Mouse (Mus musculus) ES-Bruce4 (cell line): Measurements from ENCODE around the gene Gm10837.

Experiments
- CTCF ChIP-seq: IDR thresholded peaks from one replicate; pipeline ENCODE4 v1.8.1; 2011; ENCODE audit warnings: low read depth, low read length
- POLR2A ChIP-seq: IDR thresholded peaks from one replicate; pipeline ENCODE4 v1.8.1; 2011; ENCODE audit warnings: low read length; ENCODE audit not compliant: insufficient read depth

DNA sequence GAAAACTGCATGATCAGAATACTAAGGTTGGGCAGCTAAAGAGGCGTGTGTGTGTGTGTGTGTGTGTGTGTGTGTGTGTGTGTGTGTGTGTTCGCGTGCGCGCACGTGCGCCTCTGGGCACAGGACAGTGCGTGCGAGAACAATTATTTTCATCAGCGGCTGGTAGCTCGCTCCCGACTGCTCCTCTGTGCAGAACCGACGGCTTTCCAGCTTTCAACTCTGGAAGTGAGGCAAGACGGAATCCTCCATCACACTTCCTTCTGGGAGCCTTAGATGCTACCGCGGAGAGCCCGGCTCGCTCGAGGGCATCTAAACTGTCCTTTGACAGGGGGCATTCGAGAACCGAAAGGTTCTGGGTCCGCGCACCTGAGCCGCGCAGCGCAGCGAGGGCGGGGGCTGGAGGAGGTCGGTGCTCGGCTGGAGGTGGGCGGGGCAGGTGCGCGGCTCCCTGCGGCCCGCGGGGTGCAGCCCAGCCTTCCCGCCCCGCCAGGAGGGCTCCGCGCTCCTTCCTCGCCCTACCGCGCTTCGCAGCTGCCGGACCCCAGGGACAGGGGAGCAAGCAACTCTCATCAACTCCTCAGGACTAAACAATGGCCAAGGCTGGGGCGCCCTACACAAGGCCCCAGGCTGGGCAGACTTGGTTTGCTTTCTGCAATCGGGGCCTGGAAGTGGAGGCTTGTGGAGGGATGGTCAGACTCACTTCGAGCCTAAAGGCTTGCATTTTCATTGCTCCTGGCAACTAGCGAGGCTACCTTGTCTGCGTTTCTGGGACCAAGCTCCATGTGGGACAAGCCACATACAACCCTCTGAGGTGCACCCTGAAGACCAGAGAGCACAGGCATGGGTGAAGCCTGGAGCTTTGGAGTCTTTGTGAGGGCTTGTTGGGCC is at the start of gene Gm10837:
- no peak for TF ChIP-seq POLR2A
- no peak for TF ChIP-seq CTCF
